Mouse (Mus musculus) 416B (cell line): ENCODE measurements around the gene Hoxc11.

Source experiments
- DNase-seq: peaks from one replicate; pipeline ENCODE4 v3.0.0; 2011; ENCODE audit warnings: low read depth

Gene Hoxc11

DNA sequence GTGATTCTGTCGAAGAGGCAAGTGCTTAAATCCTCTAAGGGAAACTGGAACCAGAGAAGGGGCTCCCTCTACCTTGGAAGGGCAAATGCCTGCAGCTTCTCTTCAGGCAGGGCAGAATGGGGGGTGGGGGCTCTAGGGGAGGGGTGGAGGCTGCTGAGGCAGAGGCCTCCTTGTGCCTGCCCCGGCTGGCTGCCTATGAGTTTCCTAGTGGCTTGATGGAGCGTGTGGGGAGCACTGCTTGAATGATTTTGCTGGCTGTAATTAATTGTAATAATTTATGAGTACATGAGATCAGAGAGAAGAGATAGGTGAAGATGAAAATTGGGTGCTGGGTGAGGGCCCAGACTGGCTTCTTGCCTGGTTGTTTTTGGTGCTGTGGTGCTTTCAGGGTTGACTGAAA lies 30.7 kb downstream of the Hoxc11 start:
- DNase-seq: no peak

DNA sequence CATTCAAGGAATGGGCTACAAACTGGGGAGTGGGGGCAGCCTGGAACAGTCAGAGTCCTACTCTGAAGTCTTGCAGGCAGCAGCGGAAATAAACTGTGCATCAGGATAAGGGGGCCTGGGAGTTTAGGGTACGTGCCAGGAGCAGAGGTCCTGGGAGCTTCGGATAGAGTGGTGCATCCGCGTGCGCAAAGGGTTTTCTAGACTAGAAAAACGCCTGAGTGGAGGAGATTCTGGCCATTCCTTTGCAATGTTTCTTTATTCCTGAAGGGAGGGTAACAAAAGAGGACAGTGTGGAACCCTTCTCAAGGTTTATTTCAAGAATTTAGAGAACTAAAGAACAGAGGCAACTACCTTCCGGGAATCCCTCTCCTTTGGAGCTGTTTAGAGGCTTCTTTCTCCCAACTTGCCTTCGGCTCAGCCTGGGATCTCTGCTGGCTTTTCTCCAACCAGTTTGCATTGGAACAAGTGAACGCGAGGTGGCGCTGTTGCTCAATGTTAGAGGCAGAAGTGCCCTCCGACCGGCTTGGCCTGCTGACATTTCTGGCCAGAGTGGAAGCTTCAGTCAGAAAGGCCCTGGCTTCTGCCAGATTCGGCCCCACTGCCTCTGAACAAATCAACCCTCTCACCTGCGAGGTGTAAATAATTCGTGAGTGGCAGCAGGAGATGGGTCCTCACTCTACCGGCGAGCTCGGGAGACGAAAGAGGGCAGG lies 33.1 kb downstream of the Hoxc11 start:
- peak; percentile 82 for DNase-seq

DNA sequence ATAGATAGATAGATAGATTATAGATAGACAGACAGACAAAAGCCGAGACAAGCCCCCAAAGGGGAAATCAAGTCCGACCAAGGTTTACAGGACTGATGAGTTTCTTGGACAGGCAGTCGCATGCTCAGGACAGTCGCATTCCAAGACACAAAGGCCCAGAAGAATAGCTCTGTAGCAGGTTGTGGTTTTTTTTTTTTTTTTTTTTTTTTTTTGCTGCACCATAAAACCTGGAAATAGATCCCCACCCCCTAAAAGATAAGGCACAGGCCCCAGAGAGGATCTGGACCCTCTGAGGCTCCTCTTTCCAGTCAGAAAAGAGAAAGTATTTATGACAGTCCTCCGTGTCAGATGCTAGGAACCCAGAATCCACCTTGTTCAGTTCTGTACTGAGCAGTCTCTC lies 33.9 kb downstream of the Hoxc11 start:
- no peak for DNase-seq

DNA sequence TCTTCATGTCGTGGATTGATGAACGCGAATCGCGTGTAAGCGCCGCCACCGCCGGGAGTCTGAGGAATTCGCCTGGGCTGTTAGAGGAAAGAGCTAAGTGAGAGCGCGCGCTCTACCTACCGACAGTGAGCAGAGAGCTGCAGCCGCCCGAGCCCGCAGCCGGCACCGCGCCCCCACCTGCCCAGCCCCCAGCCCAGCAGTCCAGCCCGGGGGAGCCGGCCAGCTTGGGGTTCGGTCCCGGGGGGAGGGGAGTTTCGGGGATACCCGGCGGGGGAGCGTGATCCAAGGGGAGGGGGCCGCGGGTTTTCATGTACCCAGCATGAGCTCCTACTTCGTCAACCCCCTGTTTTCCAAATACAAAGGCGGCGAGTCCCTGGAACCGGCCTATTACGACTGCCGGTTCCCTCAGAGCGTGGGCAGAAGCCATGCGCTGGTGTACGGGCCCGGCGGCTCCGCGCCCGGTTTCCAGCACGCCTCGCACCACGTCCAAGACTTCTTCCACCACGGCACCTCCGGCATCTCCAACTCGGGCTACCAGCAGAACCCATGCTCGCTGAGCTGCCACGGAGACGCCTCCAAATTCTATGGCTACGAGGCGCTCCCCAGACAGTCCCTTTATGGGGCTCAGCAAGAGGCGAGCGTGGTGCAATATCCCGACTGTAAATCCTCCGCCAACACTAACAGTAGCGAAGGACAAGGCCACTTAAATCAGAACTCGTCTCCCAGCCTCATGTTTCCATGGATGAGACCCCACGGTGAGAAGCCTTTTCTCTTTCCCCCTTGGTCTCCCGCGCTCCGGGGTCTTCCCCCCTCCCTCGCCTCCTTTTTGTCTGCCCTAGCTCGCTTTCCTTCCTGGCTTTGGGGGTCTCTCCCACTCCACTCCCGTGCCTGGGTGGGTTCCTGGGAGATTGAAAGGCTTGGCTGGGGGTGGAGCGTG lies 36.5 kb downstream of the Hoxc11 start, which contains the start of gene Hoxc8:
TSS of gene Hoxc8 (plus strand) at position 147 of the 937 bp plus-strand sequence.
- DNase-seq: no peak

DNA sequence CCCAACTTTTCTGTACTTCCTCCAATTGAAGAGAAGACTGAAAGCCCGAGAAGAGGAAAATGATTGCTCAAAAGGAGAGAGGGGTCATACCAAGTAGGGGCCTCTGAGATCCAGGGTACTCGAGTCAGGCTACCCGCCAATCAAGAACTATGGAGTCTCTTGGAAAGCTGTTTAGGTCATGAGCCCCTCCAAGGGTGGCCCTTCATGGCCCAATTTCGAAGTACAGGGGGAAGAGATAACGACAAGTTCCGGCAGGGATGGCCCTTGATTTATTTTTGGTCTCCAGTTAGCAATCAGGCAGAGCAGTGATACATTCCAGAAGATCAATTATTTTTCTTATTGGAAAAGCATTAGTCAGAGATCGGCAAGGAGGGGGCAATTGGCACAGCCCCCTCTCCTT lies 37.6 kb downstream of the Hoxc11 start:
- DNase-seq: no peak

DNA sequence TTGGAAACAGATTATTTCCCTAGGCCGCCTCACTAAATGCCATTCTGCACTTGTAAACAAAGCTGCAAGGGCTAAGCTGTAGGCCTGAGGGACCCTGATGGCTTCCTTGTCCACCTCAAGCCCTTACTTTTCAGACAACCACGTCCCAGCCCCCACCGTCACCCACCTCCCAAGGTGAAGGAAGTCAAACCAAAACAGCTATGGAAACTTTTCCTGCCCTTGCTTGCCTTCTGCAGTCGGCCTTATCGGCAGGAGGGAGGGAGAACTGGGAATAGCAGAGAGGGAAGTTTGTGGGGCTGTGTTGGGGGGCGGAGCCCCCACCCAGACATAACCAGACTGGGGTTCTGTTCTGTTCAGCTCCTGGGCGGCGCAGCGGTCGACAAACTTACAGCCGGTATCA lies 38.0 kb downstream of the Hoxc11 start:
- DNase-seq: no peak

DNA sequence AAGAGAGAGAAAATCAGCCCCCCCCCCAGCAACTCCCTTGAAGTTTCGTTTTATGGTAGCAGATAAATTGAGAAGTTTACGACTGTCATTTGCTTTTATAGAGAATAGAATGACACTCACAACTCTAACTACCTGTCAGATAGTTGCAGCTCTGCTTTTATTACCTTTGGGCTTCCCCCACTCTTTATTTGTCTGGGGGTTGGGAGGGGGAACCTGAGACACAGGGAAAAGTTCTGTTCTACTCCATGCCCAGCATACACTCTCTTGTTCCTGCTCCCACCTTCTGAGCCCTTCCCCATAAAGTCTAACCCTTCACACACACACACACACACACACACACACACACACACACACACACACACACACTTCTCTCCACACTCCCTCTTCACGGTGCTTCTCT lies 38.6 kb downstream of the Hoxc11 start:
- DNase-seq: no peak

DNA sequence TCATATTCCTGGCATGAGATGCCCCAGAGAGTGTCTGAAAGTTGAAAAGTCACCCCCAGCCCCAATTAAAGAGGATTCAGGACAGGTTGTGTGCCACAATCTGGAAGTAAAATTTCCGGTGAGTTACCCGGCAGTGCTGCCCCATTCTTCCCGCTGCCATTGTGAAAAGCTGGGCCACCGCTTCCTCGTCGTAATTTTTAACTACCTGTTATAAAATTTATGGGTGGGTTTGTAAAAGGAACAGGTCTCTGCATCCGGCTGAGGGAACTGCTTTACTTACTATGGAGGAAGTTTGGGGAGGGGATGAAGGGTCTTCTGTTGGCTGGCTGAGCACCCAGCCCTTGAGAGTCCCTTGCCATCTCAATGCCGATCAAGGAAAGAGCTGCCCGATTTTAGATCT lies 42.3 kb downstream of the Hoxc11 start:
- DNase-seq: no peak

DNA sequence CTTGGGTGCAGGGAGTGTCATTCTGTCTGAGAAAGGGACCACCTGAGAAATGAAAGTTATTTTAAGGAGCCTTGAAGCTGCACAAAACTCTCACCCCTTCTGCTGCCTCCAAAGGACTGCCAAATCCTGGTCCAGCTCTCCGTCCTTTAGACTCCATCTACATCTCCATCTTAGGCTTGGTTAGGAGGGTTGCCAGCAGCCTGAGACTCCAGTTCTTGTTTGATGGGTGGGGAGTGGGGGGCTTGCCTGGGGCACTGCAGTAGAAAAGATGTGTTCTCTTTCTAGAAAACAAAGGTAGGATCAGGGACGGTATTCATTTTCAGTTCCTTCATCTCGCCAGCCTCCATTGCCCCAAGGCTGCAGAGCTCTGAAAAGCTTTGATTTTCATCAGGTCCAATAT lies 43.2 kb downstream of the Hoxc11 start:
- DNase-seq: no peak

DNA sequence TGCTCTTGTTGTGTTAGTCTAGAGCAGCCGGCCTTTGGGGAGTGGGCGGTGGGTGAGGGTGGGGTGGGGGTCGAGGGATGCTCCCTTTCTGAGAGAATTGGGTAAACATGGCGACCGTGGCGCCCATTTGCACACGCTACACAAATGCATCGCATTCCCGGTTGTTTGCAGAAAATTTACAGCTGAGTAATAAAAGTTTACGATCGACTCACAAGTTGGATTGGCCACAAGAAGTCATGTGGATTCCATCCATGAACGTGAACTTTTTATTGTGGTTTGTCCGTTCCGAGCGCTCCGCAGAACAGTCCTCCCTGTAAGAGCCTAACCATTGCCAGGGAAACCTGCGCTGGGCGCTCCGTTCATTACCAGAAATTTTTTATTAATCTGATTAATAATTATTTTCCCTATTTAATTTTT lies 43.7 kb downstream of the Hoxc11 start, which contains the start of gene Hoxc6:
TSS of gene Hoxc6 (plus strand) at position 319 of the 417 bp plus-strand sequence.
- no peak for DNase-seq

DNA sequence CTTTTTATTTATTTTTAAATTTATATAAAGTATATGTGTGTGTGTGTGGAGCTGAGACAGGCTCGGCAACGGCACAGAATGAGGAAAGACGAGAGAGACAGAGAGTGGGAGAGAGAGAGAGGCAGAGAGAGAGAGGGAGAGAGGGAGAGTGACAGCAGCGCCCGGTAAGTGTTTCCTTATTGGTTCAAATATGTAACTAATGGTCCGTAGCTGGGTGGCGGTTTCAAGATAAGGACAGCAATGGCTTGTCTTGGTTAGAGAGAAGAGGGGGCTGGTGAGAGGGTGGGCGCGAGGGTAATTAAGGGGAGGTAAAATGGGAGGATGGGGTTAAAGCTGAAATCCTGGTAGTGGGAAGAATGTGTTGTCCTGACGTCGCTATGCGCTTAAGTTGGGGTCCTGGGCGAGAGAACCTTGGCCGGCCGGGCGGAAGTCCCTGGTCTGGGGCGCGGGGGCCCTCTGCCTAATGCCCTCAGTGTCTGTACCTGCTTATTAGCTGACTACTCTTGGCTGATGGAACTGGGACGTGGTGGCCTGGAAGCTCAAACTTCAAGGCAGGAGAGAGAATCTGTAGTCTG lies 44.5 kb downstream of the Hoxc11 start:
- DNase-seq: peak; percentile 84

DNA sequence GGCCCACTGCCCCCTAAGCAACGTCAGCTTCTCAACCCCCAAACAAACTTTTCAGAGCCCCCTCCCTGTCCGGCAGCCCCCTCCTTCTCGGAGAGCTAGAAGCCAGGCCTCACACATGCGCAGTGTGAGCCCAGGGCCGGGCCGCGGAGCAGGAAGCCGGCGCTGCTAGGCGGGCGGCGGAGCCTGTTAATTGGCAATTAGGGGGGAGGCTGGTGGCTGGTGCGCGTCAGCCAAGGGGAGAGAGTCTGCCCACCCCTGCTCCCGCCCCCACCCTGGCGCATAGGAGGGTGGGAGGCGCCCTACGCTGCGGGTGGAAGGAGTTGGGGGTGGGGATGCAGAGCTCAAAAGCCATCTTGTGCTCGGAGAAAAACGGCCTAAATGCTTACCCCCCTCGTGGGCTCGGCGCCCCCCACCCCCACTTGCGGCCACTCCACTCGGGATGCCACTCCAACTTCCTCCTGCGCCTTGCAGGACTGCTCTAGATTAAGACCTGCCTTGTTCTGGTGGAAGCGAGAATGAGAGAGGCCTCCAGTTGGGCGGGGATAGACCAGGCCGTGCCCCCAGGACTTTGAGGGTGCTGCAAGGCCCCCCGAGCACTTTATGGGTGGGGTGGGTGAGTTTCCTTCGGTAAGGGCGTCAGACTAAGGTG lies 45.1 kb downstream of the Hoxc11 start:
- peak; percentile 97 for DNase-seq

DNA sequence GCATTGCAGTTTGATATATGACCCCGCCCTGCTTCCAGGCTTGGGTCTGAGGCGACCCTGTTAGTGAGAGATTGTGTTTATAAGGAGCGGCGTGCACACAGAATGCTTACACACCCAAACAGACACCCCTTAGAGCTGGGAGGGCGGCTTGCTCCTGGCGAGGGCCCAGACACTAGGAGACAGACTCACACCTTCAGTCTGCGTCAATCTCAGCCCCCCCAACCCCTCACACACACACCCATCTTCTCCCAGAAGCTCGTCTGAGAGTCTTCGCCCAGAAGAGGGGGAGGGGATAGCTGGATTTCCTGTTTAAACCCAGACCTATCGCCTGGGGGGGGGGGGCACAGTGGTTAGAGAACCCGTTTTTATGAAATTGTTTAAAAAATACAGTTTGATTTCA lies 45.7 kb downstream of the Hoxc11 start:
- DNase-seq: peak; percentile 43

DNA sequence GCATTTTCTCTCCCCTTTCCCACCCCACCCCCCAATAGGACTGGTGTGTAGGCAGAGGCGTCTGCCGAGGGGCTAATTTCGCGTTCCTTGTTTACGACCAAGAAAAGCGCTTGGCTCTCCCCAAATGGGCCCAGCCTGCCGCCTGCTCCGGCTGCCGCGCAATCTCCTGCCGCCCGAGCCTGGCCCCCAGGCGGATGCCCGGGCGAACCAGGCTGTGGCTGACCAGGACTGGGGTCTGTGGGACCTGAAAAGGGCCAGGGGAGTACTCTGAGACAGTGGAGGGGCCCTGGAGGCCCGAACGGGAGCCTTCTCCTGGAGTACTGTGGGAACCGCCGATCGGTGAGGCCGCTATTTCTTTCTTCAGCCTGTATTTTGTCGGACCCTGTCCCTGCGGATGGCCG lies 46.3 kb downstream of the Hoxc11 start:
- no peak for DNase-seq

DNA sequence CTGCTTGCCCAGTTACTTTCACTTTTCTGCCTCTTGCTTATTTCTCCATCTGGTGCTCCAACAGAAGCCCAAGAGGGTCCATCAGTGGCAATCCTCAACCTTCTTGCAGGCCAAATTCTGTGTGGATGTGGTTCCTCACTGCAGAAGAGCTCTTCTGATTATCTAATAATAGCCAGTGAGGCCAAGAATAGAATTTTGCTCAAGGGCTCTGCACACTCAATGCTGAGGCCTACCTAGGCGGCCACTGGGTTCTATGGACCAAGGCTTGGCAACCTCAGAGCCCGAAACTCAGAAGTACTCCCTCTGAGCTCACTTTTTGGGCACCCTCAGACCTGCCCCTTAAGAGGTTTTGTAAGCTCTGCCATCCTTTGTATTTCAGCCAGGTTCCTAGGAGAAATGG lies 47.1 kb downstream of the Hoxc11 start:
- no peak for DNase-seq

DNA sequence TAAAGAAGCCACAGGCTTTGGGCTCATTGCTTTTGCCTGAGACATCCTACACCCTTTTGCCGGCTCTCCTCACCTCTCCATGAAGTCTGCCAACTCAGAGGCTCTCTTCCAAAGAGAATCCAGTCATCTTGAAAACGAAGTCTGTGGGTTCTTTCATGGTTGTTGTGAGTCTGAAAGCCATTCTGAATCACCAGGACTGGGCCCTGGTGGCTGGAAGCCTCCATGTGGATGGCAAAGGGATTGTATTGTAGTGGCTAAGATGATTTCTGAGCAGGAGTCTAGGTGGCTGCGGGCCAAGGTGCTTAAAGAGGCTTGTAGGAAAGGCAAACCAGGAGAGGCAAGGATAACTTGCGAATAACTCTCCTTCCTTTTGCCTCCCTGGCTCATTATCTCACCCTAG lies 47.9 kb downstream of the Hoxc11 start:
- no peak for DNase-seq

DNA sequence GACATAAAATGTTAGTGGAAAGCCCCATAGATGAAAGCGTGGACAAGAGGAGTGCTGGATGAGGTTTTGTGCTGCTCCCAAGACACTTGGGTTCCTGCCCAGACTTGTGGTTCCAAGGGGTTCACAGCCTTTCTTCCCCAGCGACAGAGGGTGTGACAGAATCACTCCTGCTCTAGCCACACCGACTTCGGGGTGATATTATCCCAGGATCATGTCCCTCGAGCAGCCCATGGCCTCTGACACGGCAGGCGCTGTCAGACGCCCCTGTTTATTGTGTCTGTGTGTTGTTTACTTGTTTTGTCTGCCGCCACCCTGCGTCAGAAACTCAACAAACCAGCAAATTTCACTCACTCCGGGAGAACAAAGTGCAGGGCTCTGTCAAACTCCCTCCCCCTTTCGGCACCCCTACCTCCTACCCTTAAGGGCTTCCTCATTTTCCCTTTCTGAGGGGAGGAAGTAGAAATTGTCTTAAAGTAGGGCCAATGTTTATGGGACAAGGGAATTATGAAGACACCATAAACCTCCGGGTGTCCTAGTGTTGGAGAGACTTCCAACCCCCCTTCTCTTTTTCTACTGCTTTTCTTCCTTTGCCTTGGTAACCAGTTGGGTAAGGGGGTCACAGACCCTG lies 48.7 kb downstream of the Hoxc11 start:
- DNase-seq: no peak

DNA sequence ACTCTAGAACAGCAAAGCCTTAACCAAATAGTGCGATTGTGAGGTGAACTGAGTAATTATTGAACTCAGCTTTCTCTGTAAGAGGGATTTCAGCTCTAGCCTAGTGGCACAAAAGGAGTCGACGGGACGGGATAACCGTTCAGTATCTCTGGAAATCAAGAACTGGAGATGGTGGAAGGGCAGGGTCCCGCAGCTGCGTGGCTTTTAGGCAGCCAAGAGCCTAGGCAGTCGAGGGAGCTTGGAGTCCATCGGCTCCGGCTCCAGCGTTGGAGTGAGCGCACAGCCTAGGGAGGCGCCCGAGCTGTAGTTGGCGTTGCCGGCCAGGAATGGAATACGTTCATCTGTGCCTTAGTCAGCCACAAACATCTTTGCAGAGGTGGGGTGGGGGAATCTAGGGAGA lies 51.1 kb downstream of the Hoxc11 start:
- DNase-seq: no peak

DNA sequence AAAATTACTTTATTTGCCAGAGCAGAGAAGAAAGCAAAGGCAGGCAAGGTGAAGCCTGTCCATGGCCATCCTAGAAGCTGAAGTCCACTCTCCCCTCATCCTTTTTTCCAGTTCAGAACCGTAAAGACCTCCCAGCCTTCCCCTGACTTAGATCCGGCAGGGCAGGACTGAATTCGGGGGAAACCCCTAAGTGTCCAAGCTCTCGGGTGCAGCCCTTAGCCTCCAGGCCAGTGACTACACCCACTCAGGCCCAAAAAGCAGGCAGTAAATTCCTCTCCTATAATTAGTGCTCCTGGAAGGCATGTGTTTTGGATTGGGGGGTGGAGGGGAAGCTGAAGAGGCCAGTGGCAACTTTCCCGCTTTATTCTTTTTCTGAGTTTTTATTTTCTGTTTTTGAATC lies 51.6 kb downstream of the Hoxc11 start:
- DNase-seq: no peak

DNA sequence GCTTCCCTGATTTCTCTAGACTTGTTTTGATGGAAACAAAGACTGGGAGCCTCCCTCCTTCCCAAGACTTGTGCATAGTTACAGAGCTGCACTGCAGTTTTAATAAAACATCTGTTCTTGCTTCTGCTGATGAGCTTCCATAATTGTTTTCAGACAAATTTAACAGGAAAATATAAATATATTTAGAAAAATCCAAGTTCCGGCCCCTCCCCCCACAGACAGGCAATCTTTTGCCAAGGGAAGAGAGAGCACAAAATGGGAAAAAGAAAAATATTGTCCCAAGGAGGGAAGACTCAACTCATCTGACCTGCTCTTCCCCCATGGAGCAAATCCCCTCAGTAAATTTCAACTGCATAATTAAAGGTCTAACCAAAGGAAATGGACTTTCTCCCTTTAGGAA lies 52.1 kb downstream of the Hoxc11 start:
- DNase-seq: no peak
